Mouse (Mus musculus) thymus, adult 2 months (tissue): ENCODE measurements around the gene Klhl36.

Experiments
- CTCF ChIP-seq: fragments of 200-500 bp; IDR thresholded peaks from 2 replicates; pipeline ENCODE4 v1.5.1; 2012; ENCODE audit warnings: mild to moderate bottlenecking, control low read depth, low read length, moderate library complexity, borderline replicate concordance; ENCODE audit not compliant: control insufficient read depth, poor library complexity, insufficient read depth; ENCODE audit errors: extremely low read depth
- POLR2A ChIP-seq: fragments of 200-500 bp; IDR thresholded peaks from 2 replicates; pipeline ENCODE4 v1.6.1; 2012; ENCODE audit warnings: mild to moderate bottlenecking, low read length, control low read depth, moderate library complexity; ENCODE audit not compliant: control insufficient read depth, poor library complexity, insufficient read depth; ENCODE audit errors: extremely low read depth

DNA sequence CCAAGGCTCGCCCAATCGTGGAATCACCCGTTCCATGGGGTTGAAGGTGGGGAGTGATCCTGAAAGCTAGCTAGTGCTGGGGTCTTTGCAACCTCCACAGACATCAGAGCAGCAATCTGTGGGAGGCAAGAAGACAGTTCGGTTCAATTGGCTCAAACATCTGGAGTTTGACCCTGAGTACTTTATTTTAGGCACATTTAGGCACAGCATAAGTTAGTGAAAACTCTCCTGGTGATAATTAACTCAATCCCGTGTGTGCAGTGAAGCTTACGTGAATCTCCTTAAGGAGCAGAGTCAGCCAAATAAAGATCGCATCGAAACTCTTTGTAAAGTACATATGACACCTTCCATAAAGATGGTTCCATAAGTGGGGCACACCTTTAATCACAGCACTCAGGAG lies 19.9 kb downstream of the Klhl36 start:
- no peak for TF ChIP-seq CTCF
- no peak for TF ChIP-seq POLR2A
